Mouse (Mus musculus) testis, postnatal 14 days (tissue): ENCODE measurements around the gene Hadha.
A peak's percentile ranks its signal among the peaks of the same experiment; 100 is the strongest.

Experiments
- DNase-seq: peaks from one replicate; pipeline ENCODE4 v3.0.0; 2021; ENCODE audit warnings: low spot score

The Hadha gene

DNA sequence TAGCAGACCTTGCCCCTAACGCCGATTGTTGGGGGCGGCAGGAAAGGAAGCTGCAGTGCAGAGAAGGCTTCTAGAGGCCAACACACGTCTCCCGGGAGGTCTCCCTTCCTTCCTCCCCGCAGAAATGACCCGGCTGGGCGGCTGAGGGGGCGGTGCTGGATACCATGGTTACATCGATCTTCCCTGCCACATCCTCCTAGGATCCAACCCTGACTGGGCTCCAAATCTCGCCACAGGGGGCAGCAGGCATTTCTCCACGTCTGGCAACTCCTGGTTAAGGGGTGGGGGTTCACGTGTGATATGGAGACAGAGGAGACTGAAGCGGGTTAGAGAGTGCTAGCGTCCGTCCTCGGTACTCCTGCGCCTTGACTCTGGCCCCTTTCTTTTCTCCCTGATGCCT, 43.8 kb downstream of the Hadha start:
- DNase-seq, result no peak

DNA sequence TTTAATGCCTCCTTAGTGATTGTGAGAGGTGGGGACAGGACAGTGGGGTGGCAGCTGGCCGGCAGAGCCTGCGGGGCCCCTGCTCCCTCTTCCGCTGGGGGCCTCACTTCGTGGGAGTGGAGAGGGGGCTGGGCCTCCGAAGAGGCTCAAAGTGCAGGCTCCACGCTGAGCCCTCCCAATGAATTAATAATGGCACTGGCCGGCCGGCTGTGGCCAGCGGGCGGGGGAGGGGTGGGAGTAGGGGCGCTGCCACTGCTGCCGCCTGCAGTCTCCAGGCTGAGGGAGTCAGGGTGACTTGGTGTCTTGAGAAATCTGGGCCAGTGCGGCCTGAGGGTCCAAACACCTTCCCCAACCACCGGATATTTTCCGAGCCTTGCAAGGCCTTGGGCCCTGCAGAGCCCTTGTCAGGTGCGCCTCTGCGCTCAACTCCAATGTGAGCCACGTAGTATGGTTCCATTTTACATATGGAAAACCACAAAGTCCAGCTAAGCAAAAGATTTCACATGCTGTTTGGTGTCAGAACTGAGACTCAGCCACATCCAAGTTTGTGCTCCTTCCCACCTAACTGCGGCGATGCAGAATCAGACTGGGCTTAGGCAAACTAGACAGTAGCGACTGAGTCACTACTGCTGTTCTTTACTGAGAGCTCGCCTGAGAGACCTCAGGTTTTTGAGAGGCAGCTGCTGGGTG, 44.4 kb downstream of the Hadha start:
- DNase-seq, result no peak

DNA sequence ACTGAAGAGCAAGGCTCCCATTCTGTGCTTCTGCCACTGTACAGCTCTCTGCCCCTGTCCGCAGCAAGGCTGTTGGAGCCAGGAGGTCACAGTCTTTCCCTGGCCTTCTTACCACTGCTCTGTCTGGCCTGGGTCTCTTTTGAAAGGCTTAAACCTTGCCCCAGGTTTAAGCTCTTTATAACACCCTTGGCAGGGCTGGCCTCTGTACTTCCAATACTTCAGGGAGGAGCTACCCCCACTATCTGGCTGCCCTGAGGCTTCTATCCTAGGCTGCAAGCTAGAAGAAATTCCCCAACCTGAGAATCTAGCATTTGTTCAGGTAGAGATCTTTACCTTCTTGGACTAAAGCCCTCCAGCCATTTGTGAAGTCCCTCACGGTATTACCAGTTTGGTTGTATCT, 45.1 kb downstream of the Hadha start:
- DNase-seq, result no peak

DNA sequence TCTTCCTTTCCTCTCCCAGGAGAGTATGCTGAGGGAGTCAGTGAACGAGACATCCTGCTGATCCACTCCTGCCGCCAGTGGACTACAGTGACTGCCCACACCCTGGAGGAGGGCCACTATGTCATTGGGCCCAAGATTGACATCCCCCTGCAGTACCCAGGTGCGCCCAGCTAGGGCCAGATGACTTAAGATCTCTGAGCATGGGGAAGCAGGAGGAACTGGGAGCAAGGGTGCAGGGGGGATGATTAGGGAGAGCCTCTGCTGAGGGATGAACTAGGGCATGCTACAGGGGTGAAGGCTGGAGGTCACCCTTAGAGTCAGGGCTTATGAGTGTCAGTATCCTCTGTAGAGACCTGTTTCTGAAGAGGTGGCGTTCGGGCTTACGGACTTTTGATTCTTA, 46.7 kb downstream of the Hadha start:
- no peak for DNase-seq

DNA sequence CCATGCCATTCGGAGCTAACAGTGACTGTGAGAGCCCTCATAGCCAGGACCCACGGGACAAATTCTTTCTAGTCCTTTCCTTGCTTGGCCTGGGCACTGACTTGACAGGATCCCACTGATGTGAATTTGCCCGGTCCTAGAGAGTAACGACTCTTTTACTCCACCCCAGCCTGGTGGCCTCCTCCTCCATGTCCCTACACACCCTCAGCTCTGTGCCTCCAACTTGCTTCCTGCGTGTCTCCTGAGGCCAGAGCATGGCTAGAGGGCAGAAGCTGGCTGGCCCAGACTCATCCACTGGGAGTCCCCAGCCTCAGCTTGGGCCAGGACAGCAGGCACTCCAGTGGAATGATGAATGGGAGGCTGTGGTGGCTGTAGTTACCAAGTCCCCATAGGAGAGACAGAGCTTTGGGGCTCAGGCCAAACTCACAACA, 47.3 kb downstream of the Hadha start:
- DNase-seq, result no peak

DNA sequence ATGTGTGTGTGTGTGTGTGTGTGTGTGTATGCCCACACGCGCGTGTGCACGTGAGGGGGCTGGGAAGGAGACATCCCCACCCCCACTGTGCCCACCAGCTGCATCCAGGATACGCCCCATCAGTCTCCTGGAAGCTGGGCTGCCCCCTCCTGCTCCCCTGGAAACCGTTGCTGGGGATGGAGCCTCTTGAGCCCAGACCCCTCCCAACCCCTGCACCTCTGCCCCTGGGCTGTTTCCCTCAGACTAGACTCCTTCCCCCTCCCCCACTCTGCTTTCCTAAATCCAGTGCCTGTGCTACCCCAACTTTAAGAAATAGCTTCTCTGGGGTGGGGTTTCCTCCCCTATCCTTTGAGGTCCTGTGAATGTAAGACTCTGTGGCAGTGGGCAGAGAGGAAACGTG, 47.8 kb downstream of the Hadha start:
- DNase-seq, result no peak

DNA sequence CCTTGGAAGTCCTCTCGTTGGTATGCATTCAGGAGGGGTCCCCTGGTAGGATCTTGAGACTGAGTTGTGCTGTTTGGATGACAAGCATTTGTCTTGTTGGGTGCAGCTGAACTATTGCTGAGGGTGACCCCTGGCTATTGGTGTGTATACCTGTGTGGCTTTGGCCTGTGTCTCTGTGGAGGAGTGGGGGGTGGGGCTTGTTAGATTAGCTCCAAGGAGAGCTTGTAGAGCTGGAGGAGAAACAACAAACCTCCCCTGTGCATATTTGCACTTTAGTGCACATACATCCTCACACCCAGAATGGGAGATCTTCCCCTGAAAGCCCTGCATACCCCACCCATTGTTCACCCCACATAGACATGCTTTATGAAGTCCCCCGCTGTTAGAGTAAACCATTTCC, 48.2 kb downstream of the Hadha start:
- no peak for DNase-seq

DNA sequence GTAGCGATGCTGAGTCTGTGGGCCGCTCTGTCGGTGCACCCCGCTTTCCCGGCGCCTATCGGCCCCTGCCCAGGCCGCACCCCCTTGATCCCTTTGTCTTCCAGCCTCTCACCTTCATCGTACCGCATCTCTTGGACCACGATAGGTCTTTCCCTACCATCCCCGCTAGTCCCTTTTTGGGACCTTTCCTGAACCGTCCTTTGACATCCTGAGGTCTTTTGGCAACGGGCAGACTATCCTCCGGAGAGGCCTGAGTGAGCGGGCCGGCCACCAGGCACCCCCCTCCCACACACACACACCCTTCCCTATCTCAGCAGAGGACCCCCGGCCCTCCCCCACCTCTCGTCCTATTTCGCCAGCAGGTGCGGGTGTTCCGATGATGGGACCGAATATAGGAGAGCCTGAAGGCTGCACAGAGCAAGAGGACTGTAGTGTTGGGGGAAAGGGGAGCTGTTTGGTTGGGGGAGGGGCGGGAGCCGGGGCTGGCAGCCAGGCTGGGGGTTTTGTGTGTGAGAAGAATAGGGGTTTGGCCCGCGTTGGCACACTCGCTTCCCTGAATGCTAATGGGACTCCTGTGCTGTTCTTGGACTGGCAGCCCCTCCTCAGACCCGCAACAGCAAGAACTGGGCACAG, 49.2 kb downstream of the Hadha start, which contains the start of gene 3110082J24Rik:
TSS of gene 3110082J24Rik (minus strand) at position 419 of the 633 bp plus-strand sequence.
- DNase-seq, result no peak

DNA sequence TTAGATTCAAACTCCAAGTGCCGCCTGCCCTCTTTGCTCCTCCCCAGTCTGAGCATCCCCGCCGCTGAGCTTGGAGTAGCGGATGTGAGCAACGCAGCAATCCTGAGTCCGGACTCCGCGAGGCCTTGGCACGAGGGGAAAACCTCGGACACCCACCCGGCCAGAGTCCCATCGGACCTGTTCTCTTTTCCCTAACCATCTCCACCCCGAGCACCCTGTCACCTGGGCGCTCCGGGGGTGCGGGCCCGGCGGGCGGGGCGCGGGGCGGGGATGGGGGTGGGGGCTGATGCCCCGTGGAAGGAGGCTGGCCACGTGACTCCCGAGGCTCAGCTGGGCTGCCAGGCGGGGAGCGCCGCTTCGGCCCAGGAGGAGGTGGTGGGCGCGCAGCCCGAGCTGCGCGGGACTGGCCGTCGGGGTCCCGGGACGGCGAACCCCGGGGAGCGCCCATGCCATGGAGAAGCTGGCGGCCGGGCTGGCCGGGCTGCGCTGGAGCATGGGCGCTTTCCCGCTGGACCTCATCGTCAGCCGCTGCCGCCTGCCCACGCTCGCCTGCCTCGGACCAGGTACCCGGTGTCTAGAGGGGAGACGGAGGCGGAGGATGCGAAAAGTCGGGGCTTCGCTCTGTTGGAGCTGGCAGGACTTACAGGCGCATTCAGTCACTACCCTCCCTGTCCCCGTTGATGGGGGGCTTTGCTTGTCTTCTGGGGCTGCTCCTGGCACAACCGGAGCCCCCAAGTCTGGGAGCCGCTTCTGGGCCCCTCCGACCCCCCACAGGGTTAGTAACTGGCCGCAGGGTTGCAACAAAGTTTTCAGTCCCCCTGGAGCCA, 49.9 kb downstream of the Hadha start, which contains the start of gene Garem2:
TSS of gene Garem2 (plus strand) at position 321 of the 827 bp plus-strand sequence.
- peak; percentile 53 for DNase-seq

DNA sequence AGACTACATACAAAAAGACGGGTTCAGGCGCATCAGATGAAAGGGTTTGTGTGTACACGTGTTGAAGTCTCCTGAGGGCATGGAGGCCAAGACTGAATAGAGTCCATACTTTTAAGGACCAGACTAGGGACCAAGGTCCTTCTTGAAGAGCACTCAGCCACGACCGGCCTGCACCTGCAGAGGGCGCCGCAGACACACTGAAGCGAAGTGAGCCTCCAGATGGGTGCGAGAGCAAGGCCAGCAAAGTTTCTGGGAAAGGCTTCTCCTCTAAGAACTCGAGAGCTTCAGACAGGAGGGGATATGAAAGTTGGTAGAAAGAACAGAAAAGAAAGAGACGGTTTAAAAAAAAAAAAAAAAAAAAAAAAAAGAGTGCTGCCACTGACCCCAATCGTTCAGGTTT, 50.6 kb downstream of the Hadha start:
- DNase-seq, result peak; percentile 70

DNA sequence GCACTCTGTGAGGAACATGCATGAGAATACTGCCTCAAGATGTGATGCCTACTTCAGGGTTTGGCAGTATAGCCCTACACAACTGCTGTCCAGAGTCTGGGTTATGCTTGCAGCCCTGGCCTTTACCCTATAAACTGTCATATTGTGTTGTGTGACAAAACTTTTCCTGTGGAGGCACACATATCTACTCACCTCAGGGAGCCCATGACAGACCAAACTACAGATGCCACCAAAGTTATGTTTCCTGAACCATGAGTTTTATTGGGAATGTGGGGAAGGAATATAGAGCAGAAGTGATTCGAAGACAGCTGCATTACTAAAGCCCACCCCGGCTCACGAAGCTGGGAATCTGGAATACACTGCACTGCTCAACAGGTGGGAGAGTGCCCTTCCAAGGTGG, 51.6 kb downstream of the Hadha start:
- no peak for DNase-seq

DNA sequence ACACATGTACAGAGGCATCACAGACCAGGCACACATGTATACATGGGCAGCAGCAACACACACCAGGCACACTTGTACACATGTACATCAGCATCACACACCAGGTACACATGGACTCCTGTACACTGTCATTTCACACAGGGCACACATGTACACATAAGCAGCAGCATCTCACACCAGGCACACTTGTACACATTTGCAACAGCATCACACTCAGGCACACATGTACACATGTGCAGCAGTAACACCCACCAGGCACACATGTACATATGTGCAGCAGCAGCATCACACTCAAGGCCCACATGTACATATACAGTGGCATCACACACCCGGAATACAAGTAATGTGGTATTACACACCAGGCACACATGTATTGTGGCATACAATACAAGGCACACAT, 56.7 kb downstream of the Hadha start:
- no peak for DNase-seq

DNA sequence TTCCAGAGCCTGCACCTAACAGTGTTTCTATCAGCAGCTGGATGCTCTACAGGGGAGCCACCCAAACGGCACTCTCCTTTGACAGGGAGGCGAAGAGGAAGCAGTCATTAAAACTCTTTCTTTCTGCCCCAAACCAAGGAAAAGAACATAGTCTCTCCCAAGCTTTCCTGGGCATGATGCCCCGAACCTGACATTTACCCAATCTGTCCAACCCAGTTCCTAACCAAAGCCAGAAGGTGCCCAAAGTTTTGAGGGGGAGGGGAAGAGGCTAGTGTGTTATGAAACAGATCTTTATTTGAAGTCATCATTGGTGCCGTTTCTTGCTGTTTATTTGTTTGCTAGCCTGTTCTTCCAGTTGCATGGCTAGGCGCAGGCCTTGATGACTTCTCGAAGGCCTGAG, 59.2 kb downstream of the Hadha start:
- DNase-seq, result no peak

DNA sequence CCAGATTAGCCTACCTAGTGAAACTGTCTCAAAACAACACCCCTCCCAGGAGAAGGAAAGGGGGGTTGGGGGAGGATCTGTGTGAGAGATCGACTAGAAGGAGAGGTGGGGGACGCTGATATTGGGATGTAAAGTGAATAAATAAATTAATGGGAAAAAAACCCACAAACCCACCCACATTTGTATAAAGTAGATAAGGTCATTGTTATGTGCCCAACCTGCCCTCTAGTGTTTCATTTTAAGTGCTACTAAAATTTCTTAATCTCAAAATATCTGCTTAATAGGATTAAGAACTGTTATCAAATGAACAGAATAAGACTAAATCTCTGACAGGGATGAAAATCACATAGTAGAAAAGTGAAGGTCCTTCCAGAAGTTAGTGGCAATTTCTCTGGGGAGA, 60.6 kb downstream of the Hadha start:
- no peak for DNase-seq

DNA sequence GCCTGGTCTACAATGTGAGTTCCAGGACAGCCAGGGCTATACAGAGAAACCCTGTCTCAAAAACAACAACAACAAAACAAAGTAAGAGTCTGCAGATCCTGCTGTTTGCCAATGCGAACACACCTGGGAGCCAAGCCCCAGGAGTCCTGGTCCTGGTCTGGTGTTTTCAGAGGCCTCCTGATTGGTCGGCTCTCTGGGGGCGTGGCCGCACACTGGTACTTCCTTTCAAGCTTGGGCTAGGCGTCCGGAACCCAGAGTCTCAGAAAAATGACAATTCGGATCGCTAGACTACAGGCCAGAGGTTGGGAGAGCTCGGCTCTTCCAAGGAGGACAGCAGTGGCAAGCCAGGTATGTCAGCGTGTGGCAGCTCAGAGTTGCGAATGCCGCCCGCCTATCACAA, 62.3 kb downstream of the Hadha start:
- no peak for DNase-seq

DNA sequence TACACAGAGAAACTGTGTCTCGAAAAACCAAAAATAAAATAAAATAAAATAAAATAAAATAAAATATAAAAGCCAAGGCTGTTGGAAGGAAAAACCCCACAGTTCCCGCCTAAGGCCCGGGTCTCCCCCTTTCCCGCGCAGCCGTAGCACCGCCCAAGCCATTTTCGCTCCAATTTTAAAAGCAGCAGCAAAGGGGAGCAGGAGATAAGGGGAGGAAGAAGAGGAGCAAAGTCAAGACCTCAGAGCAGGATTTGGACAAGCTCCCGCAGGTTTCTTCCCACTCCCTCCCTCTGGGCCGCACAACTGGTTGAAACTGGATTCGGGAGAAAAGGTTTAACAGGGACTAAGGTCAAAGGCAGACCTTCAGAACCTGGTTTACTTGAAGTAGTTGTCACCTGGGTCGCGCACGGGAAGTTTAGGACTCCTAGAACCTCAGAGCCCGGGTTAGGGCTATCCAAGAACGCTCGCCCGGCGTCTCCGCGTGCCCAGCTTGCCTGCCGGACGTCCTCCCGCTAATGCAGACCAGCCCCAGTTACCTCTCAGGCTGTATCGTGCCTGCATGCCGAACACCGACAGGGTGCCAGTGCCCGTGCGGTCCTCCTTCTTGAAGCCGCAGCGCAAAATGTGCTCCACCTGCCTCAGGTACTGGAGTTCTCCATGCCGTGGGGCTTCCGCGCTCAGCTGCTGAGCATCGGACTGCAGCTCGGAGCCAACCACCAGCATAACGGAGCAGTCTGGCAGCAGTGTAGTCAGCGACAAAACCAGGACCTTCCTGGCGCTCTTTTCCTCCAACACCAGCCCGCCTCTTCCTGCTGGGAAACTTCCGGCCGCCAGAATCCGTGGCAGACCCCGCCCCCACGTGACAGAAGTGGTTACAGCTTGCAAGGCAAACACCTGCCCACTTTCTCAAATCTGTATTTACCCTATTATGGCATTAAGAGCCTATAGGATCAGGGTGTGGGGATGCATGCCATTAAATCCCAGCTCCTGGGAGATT, 81.8 kb downstream of the Hadha start, which contains the start of gene Tyms:
TSS of gene Tyms (minus strand) at position 793 of the 997 bp plus-strand sequence.
- peak; percentile 84 for DNase-seq

DNA sequence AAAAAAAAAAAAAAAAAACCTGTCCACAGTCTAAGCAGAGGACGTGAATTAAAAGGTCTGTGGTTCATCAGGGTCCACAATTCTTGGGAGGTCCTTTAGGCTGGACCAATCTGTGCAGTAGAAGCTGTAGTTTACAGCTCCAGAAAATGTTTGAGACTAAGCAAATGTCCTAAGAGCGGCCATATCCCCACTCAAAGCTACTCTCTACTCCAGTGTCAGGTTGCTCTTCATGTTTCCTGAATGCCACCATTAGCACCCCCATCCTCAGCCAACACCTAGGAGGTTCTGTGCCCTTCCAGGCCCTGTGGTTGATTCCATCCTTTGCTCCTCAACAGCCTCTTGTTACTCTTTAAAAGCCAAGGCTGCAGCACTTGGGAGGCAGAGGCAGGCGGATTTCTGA, 82.6 kb downstream of the Hadha start:
- DNase-seq, result no peak

DNA sequence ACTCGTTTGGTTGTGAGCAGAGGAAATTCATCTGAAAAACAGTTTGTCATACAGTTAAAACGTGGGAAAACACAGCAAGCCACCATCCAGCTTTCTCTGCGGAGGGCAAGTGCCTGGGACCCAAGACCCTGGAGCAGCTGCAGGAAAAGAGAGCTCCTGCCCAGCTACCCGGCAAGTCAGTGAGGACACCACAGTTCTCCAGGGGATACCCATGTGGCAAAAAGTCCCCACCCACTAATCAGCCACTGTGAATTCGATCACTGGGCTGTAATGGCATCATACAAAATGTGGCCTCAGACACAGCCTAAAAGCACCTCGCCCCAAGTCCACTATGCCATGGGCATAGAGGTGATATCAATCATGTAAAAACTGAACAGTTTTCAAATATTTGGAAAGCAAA, 83.3 kb downstream of the Hadha start:
- DNase-seq, result no peak
